Mouse (Mus musculus) adrenal gland, postnatal 25 days (tissue): Measurements from ENCODE around the gene Akap8. TPM values are rescaled to one million over a fixed set of nuclear protein-coding genes. Genes with fewer than 3 reads are reported as not detected.

ENCODE experiments used
- DNase-seq: peaks from one replicate; pipeline ENCODE4 v3.0.0; 2021; ENCODE audit warnings: mixed read lengths
- total RNA-seq: library from RNA; stranded (reverse); gene quantifications from 2 replicates; pipeline ENCODE4 v1.2.3, GENCODE M21; 2021

Akap8 gene
- total RNA-seq, 1 experiment from 2014 or later = 89.0 TPM

GRCm38 (mm10) chr17:32349037-32349732, 28.1 kb upstream of the Akap8 start:
- DNase-seq = no peak

- DNase-seq = no peak
These were observed 27.4 kb upstream of the Akap8 start for GRCm38 (mm10) chr17:32348406-32348805.

GRCm38 (mm10) chr17:32341102-32341501, 20.1 kb upstream of the Akap8 start:
- no peak for DNase-seq

- no peak for DNase-seq
These were observed 19.1 kb upstream of the Akap8 start for GRCm38 (mm10) chr17:32340110-32340509.

GRCm38 (mm10) chr17:32335869-32336268, 14.8 kb upstream of the Akap8 start:
- no peak for DNase-seq

- no peak for DNase-seq
These were observed 13.9 kb upstream of the Akap8 start for GRCm38 (mm10) chr17:32334921-32335320.

GRCm38 (mm10) chr17:32333675-32334303, 12.8 kb upstream of the Akap8 start:
- DNase-seq = no peak

GRCm38 (mm10) chr17:32327501-32327900, 6.5 kb upstream of the Akap8 start:
- no peak for DNase-seq

GRCm38 (mm10) chr17:32322809-32323208, 1.8 kb upstream of the Akap8 start:
- DNase-seq = no peak

GRCm38 (mm10) chr17:32321836-32322235, 798 bp upstream of the Akap8 start:
- DNase-seq = no peak

GRCm38 (mm10) chr17:32321390-32321734, 324 bp upstream of the Akap8 start:
- DNase-seq = no peak

- DNase-seq = no peak
These were observed 1.1 kb downstream of the Akap8 start for GRCm38 (mm10) chr17:32319950-32320349.

GRCm38 (mm10) chr17:32317708-32318107, 3.3 kb downstream of the Akap8 start:
- DNase-seq = no peak

- DNase-seq = no peak
These were observed 4.0 kb downstream of the Akap8 start for GRCm38 (mm10) chr17:32317032-32317431.

GRCm38 (mm10) chr17:32315560-32315959, 5.5 kb downstream of the Akap8 start:
- no peak for DNase-seq

- no peak for DNase-seq
These were observed 7.1 kb downstream of the Akap8 start for GRCm38 (mm10) chr17:32313892-32314291.

- DNase-seq = no peak
These were observed 8.2 kb downstream of the Akap8 start for GRCm38 (mm10) chr17:32312801-32313200.

- DNase-seq = no peak
These were observed 13.1 kb downstream of the Akap8 start for GRCm38 (mm10) chr17:32307963-32308362.

GRCm38 (mm10) chr17:32298125-32298524, 22.9 kb downstream of the Akap8 start:
- no peak for DNase-seq

- DNase-seq = no peak
These were observed 25.1 kb downstream of the Akap8 start for GRCm38 (mm10) chr17:32295901-32296300.

- no peak for DNase-seq
These were observed 25.9 kb downstream of the Akap8 start for GRCm38 (mm10) chr17:32295160-32295559.

- no peak for DNase-seq
These were observed 35.8 kb downstream of the Akap8 start for GRCm38 (mm10) chr17:32285138-32285670.

- DNase-seq = peak; percentile 90
These were observed 36.5 kb downstream of the Akap8 start, which contains the start of gene Brd4 for GRCm38 (mm10) chr17:32284262-32285137. Brd4 (minus strand) TSS chr17:32284722.
